Mouse (Mus musculus): ENCODE measurements around the gene Dhx38.
A peak's percentile ranks its signal among the peaks of the same experiment; 100 is the strongest.

Dhx38 gene

GRCm38 (mm10) chr8:109565498-109566333, at the start of gene Dhx38, which contains the start of gene Txnl4b:
Gene Dhx38, minus strand, starts transcription at chr8:109565861.
Gene Txnl4b, plus strand, starts transcription at chr8:109565892.
- DNase-seq: peak; percentile 99

GRCm38 (mm10) chr8:109614243-109615210, 48.9 kb upstream of the Dhx38 start, which contains the start of gene Pkd1l3:
Gene Pkd1l3, plus strand, starts transcription at chr8:109614517.
- no peak for DNase-seq

DNA sequence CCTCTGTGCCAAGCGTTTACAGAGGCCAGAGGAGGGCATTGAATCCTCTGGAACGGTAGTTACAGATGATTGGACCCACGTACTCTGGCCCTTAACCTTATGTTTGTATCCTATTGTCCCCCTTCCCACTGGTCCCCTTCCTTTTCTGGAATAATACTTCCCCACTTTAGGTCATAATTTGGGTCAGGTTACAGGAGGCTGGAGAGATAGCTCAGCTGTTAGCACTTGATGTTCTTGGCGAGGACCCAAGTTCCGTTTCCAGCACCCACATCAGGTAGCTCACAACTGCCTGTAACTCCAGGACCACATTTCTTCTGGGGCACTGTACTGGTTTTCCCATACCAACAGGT, 43.5 kb upstream of the Dhx38 start:
- peak; percentile 30 to 47 for DNase-seq

- DNase-seq: peak; percentile 97
Observed at GRCm38 (mm10) chr8:109608271-109609152, 42.9 kb upstream of the Dhx38 start, which contains the start of gene Dhodh. Gene Dhodh, minus strand, starts transcription at chr8:109608673.

DNA sequence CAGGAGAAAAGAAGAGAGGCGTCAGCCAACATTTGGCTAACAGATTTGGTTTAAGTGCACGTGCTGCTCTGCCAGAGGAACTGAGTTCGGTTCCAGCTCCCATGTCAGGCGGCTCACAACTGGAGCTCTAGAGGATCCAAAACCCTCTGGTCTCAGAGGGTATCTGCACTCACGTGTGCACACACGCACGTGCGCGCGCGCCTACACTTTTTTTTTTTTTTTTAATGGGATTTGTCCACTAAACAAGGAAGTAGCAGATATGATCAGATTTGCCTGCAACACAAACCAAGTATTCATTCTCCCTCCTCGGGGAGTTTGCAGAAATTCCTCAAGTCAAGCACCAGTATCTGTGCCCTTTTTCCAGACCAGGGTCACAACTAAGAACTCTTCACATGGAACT, 42.0 kb upstream of the Dhx38 start:
- peak in 1 of 2 experiments; percentile 24 for DNase-seq

GRCm38 (mm10) chr8:109606725-109607124, 41.1 kb upstream of the Dhx38 start:
- no peak for DNase-seq

GRCm38 (mm10) chr8:109595854-109596253, 30.2 kb upstream of the Dhx38 start:
- DNase-seq: peak; percentile 54 to 70

DNA sequence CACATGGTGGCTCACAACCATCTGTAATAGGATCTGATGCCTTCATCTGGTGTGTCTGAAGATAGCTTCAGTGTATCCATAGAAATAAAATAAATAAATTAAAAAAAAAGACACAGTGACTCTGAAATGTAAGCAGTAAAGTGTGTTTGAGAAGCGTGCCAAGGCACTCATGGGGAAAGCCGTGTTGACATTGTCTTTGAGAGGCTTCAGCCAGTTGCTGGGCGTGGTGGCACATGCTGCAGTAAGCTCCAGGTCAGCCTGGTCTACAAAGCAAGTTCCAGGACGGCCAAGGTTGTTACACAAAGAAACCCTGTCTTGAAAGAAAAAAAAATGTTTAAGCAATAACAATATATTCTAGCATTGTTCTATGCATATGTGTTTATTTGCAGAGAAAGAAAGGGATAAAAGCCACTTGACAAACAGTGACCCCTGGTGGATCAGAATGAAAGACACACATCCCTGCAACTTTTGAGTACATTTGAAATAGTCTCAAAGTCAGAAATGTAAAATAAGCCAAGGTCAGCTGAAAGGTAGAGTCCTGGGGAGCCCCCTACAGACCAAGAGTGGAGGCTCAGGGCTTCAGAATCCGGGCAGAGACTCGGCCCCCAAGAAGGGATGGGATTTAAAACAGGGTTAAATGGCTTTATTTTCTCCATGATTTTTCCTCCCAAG, 27.6 kb upstream of the Dhx38 start:
- peak in 1 of 2 experiments; percentile 9 for DNase-seq

DNA sequence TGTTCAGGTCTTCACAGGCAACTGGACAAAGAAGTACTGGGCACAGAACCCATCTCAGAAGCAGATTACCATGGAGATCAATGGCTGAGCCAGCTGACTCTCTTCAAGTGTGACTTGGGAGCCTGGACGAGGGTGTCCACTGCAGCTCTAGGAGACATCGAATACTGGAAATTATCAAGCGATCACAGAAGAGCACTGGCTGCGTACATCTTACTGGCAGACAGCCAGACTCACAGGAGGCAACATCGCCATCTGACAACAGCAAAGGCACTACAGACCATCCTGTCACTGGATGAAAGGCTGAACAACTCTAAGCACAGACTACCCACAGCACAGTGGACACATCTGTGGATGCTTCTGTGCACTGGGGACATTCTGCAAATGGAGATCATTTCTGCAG, 26.5 kb upstream of the Dhx38 start:
- no peak for DNase-seq

GRCm38 (mm10) chr8:109591367-109591766, 25.7 kb upstream of the Dhx38 start:
- DNase-seq: no peak

DNA sequence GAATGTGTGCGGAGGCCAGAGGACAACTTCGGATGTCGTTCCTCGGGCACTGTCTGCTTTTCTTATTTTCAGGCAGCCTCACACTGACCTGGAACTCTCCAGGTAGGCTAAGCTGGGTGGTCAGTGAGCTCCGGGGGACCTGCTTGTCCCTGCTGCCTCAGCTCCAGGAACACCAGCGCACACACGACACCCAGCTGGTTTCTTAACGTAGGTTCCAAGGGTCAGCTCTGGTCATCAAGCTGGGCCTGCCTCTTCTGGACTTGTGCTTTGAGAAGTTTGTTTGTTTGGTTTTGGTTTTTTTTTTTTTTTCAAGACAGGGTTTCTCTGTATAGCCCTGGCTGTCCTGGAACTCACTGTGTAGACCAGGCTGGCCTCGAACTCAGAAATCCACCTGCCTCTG, 25.2 kb upstream of the Dhx38 start:
- DNase-seq: no peak

DNA sequence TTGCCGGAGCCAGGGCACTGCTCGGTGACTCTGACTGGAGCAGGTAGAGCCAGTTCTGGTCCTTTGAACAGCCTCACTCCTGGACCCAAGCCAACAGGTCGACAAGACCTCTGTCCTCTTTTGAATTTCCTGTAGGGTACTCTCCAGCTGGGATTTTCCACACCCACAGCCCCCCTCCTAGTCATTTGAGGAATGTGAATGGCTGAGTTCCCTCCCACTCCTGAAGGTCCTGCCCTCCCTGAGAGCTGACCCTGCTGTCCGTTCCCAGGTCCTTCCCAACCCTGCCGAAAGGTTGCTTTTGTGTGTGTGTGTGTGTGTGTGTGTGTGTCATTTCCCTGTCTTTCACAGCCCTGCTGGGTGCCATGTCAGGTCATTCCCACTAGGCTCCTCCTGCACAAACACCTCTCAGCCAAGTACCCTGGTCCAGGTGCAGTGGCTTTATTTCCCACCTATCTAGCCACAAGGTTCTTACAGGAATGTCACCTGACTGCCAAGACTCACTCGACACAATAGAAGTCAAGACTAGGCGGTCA, 21.4 kb upstream of the Dhx38 start:
- DNase-seq: no peak

- DNase-seq: no peak
Observed at GRCm38 (mm10) chr8:109585652-109586051, 20.0 kb upstream of the Dhx38 start.

DNA sequence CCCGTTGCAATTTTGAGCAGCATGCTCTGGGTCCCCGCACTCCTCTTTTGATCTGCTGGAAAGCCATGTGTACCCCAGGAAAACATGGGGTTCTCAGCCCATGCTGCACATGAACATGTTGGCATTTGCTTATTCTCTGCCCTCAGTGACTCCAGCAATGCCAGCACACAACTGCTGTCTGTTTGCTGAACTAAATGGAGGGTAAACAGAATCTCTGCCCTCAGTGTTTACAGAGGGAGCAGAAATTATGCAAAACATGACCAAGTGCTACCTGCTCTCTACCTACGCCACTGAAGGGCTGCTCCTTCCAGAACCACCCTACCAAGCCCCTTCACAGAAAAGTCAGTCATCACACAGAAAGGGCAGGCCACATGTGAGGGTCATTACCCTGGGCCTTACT, 19.2 kb upstream of the Dhx38 start:
- DNase-seq: no peak

DNA sequence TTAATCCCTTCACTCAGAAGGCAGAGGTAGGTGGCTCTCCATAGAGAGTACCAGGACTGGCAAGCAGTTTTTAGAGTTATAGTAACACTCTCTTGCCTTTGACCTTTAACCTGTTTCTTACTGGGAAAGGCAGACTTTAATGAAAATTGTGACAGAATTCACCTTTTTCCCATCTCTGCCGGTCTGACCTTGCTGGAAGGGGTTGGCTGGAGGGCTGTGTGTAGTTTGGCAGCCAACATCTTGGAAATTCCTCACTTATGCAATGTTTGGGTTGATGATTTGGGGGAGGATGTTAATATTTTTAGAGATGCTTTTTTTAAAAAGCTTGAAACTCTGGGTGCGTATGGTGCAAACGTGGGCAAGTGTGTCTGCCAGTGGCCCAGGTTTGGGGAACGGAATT, 18.6 kb upstream of the Dhx38 start:
- no peak for DNase-seq

DNA sequence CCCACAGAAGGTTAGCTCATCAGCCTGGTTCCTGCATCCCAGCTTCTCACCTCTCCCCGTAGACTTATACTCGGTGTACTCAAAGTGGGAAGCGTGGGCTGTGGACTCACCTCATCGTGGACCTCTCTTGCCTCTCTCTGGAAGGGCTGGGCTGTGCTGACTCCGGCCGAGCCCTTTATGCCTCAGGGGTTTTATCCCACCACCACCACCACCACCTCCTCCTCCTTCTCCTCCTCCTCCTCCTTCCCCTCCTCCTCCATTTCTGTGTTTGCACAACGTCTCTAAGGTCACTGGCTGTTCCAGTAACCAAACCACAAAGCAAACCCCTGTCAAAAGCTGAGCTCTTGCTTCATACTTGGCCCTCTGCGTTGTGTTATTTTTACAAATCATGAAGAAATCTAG, 13.2 kb upstream of the Dhx38 start, which contains the start of gene Hp:
Hp (minus strand) TSS at position 273 of the 402 bp plus-strand sequence.
- DNase-seq: no peak

DNA sequence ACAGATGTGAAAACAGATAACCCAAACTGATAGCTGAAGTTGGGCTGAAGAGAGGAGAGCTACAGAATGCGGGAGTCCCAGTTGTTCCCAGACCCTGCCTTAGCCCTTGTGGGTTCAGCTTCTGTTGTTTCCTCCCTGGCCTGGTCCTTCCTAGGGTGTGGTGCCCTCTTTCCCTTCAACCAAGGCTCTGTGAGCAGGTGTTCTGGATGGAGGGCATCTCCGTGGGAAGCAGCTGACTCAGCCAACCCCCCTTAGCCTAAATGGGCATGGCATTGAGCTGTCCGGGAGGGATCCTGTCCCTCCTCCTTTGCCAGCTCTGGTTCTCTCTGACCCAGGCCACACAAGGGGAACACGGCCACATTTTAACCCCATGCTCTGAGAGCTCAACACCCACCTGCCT, 10.7 kb upstream of the Dhx38 start:
- no peak for DNase-seq

DNA sequence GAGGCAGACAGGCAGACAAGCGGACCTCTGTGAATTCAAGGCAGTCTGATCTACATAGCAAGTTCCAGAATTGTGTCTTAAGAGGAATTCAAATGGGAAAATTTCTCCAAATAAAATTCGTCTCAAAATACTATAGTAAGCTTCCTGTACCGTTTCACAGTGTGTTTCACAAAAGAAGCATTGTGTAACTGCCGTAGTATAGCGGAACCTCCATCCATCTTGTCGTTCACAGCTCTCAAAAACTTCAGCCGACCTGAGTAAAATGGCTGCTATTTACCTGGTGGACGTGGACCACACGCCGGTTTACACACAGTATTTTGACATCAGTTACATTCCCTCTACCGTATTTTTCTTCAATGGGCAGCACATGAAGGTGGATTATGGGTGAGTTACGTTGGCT, 5.5 kb upstream of the Dhx38 start:
- no peak for DNase-seq

DNA sequence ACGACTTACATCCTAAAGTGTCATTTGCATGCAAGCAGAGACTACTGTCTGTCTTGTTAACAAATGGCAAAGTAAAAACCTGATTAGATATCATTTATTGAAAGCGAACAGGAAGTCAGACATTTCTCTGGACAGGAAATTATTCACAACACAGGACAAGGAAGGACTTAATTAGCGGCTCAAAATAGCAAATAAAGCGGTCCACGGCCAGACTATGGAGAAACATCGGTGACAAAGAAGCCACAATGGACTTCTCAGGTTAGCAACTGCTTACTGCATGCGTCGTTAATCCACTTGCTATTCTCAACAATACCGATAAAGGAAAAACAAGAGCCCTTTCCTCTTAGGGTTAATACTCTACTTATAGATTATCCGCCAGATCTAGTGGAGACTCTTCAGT, 895 bp downstream of the Dhx38 start:
- DNase-seq: no peak

- no peak for DNase-seq
Observed at GRCm38 (mm10) chr8:109563881-109564280, 1.8 kb downstream of the Dhx38 start.

DNA sequence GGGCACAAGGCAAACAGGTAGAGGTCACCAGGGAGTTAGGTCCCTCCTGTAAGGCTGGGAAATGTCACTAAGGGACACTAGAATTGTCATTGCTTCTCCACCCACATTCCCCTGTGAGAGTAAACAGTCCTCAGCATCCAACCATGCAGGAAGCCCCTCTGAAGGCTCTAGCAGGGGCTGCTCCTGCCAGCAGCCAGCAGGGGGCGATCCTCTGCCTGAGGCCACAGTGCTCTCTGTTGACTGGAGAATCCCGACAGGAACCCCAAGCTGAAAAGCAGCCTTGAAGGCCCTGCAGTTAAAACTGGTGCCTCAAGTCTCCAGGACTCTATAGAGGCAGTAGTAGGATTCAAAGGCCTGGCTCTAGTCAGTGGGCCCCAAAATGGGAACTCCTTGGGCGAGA, 14.0 kb downstream of the Dhx38 start:
- peak in 1 of 2 experiments; percentile 44 for DNase-seq
